Mouse (Mus musculus): ENCODE measurements around the gene Pih1d1. TPM values are rescaled to one million over a fixed set of nuclear protein-coding genes. Genes with fewer than 3 reads are reported as not detected.
A peak's percentile ranks its signal among the peaks of the same experiment; 100 is the strongest.

Pih1d1 gene
- polyA plus RNA-seq, 1 experiment = 56.2 TPM

DNA sequence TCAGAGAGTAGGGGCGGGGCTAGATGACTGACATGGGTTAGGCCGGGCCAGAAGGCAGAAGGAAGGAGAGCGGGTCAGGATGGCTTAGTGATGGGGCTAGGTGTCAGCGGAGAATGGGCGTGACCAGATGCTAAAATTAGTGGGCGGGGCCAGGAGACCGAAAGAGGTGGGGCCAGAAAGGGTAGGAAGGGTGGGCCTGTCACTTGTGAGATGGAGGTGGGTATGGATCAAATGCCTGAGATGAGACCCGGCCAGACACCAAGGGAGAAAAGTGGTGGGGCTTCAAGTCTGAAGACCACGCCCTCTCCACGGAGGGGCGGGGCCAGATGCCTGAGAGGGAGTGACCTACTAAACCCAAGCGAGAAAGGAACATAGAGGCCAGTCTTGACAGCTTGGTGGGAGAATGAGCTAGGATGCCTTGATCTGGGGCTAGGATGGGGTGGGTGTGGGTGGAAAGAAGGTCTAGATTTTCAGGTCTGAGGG, 19.5 kb upstream of the Pih1d1 start:
- no peak overlapping the region for H3K27ac ChIP-seq (ENCODE audit: insufficient read depth, low read length)

GRCm38 (mm10) chr7:45135370-45135769, 18.7 kb upstream of the Pih1d1 start:
- Histone ChIP-seq H3K27ac (ENCODE audit: insufficient read depth, low read length) (no peak overlapping the region), H3K4me3 (ENCODE audit: insufficient read depth, low read length) (no peak overlapping the region), H3K4me1 (ENCODE audit: control insufficient read depth, insufficient read depth, low read length) (no peaks in the 10 kb centered on the region)
- TF ChIP-seq CTCF (IDR thresholded peaks at IDR 0.05; ENCODE audit: borderline replicate concordance, insufficient read depth, low read length) (no peak), POLR2A (IDR thresholded peaks at IDR 0.05; ENCODE audit: low read depth, low read length) (no peak)

More for the DNA sequence above, 19.5 kb upstream of the Pih1d1 start:
- H3K4me1 ChIP-seq (ENCODE audit: control insufficient read depth, insufficient read depth, low read length) = no peaks in the 10 kb centered on the region
- H3K4me3 ChIP-seq (ENCODE audit: insufficient read depth, low read length) = no peak overlapping the region
- TF ChIP-seq CTCF (IDR thresholded peaks at IDR 0.05; ENCODE audit: borderline replicate concordance, insufficient read depth, low read length) (no peak), POLR2A (IDR thresholded peaks at IDR 0.05; ENCODE audit: low read depth, low read length) (no peak)

DNA sequence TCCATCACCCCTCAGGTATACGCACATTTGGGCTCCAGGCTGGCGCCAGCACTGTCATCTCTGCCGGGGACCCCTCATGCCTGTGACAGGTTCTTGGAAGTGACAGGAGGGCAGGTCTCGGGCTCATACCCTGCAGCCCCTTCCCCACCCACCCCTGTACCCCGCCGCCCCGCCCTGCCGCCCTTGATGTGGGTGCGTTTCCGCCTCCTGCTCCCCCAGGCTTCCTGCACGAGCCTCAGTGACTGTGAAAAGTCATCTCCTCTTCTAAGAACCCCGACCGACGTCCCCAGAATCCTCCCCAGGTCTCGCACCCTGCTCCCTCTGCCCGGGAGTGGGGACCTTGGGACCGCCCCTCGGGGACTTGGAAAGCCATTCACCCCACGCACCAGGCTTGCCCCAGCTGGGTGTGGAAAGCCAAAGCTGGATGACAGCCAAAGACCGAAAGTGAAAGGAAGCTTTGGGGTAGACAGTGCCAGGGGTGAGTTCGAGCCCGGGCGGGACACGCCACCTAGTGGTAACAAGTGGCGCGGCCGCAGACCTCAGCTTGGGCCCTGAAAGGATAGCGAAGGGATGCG, 18.0 kb upstream of the Pih1d1 start, which contains the start of the genes Gm45713 and Flt3l:
Gm45713 (minus strand) TSS at position 239 of the 575 bp plus-strand sequence.
Flt3l (minus strand) TSS at position 440 of the 575 bp plus-strand sequence.
- H3K4me3 ChIP-seq (ENCODE audit: insufficient read depth, low read length) = peak within 1 kb of the TSS; percentile 45
- no peak within 1 kb of the TSS for H3K27ac ChIP-seq (ENCODE audit: insufficient read depth, low read length)
- TF ChIP-seq POLR2A (IDR thresholded peaks at IDR 0.05; ENCODE audit: low read depth, low read length) (peak; percentile 69), CTCF (IDR thresholded peaks at IDR 0.05; ENCODE audit: borderline replicate concordance, insufficient read depth, low read length) (peak; percentile 86)
- no peaks in the 10 kb centered on the region for H3K4me1 ChIP-seq (ENCODE audit: control insufficient read depth, insufficient read depth, low read length)

DNA sequence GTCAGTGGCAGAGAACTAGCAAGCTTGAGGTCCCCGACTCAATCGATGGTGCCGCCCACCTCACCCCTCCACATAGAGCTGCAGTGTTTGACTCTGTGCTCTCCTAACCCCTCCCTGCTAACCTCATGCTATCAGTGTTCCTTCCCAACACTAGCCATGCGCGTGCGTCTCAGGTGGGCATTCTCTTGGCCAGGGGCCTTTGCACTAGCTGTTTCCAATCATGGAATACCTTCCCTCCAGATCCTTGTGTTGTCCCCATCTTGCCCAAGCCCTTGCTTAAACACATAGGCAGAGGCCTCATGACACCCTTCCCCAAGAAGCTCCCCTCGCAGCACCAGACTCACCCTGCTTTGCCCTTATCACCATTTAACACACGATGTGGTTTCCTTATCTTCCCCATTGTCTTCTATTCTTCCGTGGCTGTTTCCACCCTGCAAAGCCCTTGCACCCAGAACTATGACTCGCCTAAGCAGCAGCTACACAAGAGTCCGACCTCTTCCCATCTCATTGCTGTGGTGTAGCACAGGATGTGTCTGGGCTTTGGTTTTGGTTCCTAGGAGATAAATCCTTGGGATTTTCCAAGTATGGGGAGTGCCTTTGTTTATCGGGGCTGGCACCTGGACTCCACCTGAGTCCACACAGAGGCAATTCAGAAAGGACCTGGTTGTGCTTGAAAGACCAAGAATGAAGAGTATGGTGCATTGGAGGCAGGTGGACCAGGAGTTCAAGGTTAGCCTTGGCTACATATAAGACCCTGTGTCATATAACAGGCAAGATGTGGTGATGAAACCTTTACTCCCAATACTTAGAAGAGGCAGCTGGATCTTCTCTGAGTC, 16.7 kb upstream of the Pih1d1 start:
- Histone ChIP-seq H3K27ac (ENCODE audit: insufficient read depth, low read length) (no peak overlapping the region), H3K4me1 (ENCODE audit: control insufficient read depth, insufficient read depth, low read length) (no peaks in the 10 kb centered on the region), H3K4me3 (ENCODE audit: insufficient read depth, low read length) (no peak overlapping the region)
- TF ChIP-seq CTCF (IDR thresholded peaks at IDR 0.05; ENCODE audit: borderline replicate concordance, insufficient read depth, low read length) (no peak), POLR2A (IDR thresholded peaks at IDR 0.05; ENCODE audit: low read depth, low read length) (no peak)

DNA sequence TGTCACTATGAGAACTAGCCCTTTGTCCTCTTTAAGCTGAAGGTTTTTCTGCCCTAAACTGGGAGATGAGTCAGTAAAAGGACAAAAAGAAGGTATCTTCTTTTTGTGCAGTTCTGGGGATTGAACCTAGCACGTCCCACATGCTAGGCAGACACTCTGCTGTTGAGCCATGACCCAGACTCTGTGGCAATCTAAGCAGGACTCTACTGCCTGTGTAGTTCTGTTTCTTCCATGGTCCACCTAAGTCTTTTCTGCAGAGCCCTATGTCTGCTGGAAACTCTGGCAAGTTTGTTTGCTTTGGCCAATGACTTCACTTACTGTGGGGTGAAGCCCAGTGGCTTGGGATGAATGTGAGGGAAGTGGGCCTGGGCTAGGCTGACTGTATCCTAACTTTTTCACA, 15.7 kb upstream of the Pih1d1 start:
- H3K4me3 ChIP-seq (ENCODE audit: insufficient read depth, low read length) = no peak overlapping the region
- TF ChIP-seq CTCF (IDR thresholded peaks at IDR 0.05; ENCODE audit: borderline replicate concordance, insufficient read depth, low read length) (no peak), POLR2A (IDR thresholded peaks at IDR 0.05; ENCODE audit: low read depth, low read length) (no peak)
- no peaks in the 10 kb centered on the region for H3K4me1 ChIP-seq (ENCODE audit: control insufficient read depth, insufficient read depth, low read length)
- H3K27ac ChIP-seq (ENCODE audit: insufficient read depth, low read length) = no peak overlapping the region

DNA sequence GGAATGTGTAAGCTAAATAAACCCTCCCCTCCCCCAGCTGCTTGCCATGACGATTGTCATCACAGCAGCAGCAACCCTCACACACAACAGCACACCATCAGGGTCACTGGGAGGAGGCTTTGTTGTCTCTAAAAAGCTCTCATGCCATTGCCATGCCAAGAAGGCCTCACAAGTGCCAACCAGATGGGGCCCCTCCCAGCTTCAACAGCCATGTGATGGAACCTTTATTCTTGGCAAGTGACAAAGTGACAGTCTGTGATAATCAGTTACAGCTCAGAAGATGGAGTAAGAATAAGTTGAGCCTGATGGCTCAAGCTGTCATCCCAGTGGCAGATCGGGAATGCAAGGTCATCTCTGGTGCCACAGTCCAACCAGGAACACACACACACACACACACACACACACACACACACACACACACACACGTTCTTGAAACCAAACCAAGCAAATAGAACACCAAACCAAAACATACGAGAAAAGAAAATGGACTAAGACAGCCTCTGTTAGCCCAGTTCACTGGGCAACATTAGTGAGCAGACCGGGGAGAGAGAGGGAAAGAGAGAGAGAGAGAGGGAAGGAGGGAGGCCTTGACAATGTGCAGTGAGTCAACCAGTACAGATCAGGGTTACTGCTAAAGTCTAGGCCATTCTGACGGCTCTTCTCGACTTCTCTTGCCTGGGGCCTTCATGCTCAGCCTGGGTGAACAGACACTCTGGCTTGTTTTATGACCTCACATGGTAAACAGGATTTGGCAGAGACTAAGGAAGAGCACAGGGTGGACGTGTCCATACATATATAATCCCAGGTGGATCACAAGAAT, 14.0 kb upstream of the Pih1d1 start:
- no peaks in the 10 kb centered on the region for H3K4me1 ChIP-seq (ENCODE audit: control insufficient read depth, insufficient read depth, low read length)
- H3K27ac ChIP-seq (ENCODE audit: insufficient read depth, low read length) = no peak overlapping the region
- no peak overlapping the region for H3K4me3 ChIP-seq (ENCODE audit: insufficient read depth, low read length)
- TF ChIP-seq POLR2A (IDR thresholded peaks at IDR 0.05; ENCODE audit: low read depth, low read length) (no peak), CTCF (IDR thresholded peaks at IDR 0.05; ENCODE audit: borderline replicate concordance, insufficient read depth, low read length) (no peak)

DNA sequence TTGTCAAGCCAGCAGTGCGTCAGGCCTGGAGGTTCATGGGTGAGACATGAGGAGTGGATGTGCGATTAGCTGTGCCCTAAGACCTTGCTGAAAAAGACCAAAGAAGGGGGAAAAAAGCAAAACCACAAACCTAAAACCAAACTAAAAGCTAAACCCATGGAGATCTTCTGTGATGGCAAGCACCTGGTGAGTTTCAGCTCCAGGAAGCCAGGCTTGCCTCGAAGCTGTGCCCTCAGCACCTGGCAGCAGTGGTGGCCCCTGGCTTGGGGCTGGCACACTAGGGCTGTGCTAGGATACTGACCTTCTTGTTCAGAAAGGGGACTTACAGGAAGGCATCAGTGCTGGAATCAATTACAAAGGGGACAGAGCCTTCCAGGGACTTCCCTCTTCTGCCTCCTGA, 12.8 kb upstream of the Pih1d1 start:
- Histone ChIP-seq H3K27ac (ENCODE audit: insufficient read depth, low read length) (no peak overlapping the region), H3K4me1 (ENCODE audit: control insufficient read depth, insufficient read depth, low read length) (no peaks in the 10 kb centered on the region), H3K4me3 (ENCODE audit: insufficient read depth, low read length) (no peak overlapping the region)
- TF ChIP-seq POLR2A (IDR thresholded peaks at IDR 0.05; ENCODE audit: low read depth, low read length) (no peak), CTCF (IDR thresholded peaks at IDR 0.05; ENCODE audit: borderline replicate concordance, insufficient read depth, low read length) (no peak)

DNA sequence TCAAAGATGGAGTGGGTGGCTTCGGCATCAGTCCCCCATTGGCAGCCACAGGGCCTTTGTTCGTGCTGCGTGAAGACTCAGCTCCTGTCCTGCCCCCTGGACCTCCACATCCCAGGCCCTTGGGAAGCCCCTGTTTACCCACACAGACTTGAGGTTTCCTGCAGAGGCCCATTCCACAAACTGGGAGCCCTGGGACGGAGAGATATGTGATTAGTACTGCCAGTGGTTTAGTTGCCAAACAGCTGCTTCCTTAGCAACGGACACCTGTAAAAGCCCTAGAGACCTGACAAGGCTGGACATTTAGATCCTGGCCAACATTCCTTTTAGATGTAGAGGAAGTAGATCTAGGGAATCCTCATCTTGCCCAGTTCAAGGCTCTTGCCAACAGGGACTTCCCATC, 12.2 kb upstream of the Pih1d1 start:
- Histone ChIP-seq H3K4me1 (ENCODE audit: control insufficient read depth, insufficient read depth, low read length) (no peaks in the 10 kb centered on the region), H3K27ac (ENCODE audit: insufficient read depth, low read length) (no peak overlapping the region), H3K4me3 (ENCODE audit: insufficient read depth, low read length) (no peak overlapping the region)
- no peak for TF ChIP-seq CTCF (IDR thresholded peaks at IDR 0.05; ENCODE audit: borderline replicate concordance, insufficient read depth, low read length)

- TF ChIP-seq POLR2A (IDR thresholded peaks at IDR 0.05; ENCODE audit: low read depth, low read length) (no peak), CTCF (IDR thresholded peaks at IDR 0.05; ENCODE audit: borderline replicate concordance, insufficient read depth, low read length) (no peak)
Measured at GRCm38 (mm10) chr7:45144368-45145174, 9.5 kb upstream of the Pih1d1 start.

More at GRCm38 (mm10) chr7:45144368-45145174, 9.5 kb upstream of the Pih1d1 start:
- Histone ChIP-seq H3K27ac (ENCODE audit: insufficient read depth, low read length) (no peak overlapping the region), H3K4me1 (ENCODE audit: control insufficient read depth, insufficient read depth, low read length) (no peaks in the 10 kb centered on the region), H3K4me3 (ENCODE audit: insufficient read depth, low read length) (no peak overlapping the region)

Data from embryonic fibroblast, embryonic 13.5 days (primary cell).